Mouse (Mus musculus): ENCODE data around the gene Cyb5b. TPM values are rescaled to one million over a fixed set of nuclear protein-coding genes. Genes with fewer than 3 reads are reported as not detected.

The Cyb5b gene
- polyA plus RNA-seq, 1 experiment from 2014 or later = 134 TPM

- no peak overlapping the region for H3K4me2 ChIP-seq (ENCODE audit: low read length)
- H3K27me3 ChIP-seq (replicated peaks; ENCODE audit: control insufficient read depth, insufficient read depth, low read length) = no peaks in the 10 kb centered on the region
- H3K4me1 ChIP-seq (replicated peaks; ENCODE audit: control insufficient read depth, insufficient read depth, low read length) = no peaks in the 10 kb centered on the region
- no peak overlapping the region for H3K9ac ChIP-seq (ENCODE audit: low read length)
- H3K9me3 ChIP-seq (ENCODE audit: control insufficient read depth, low read length) = no peaks in the 10 kb centered on the region
- no peak overlapping the region for H3K27ac ChIP-seq (ENCODE audit: low read depth)
- WGBS = 85% methylated on average over 8 of the region's 8 CpGs
- ATAC-seq (replicated peaks; ENCODE audit: low FRiP score, low TSS enrichment, low read depth) (no peak), DNase-seq (ENCODE audit: low spot score) (no peak)
- no peak overlapping the region for H3K4me3 ChIP-seq (ENCODE audit: low read depth, low read length)
- peaks cover 76% of the 10 kb centered on the region for H3K36me3 ChIP-seq (ENCODE audit: control insufficient read depth, insufficient read depth, low read length)
Measured at GRCm38 (mm10) chr8:107172152-107172551, 21.7 kb downstream of the Cyb5b start.

DNA sequence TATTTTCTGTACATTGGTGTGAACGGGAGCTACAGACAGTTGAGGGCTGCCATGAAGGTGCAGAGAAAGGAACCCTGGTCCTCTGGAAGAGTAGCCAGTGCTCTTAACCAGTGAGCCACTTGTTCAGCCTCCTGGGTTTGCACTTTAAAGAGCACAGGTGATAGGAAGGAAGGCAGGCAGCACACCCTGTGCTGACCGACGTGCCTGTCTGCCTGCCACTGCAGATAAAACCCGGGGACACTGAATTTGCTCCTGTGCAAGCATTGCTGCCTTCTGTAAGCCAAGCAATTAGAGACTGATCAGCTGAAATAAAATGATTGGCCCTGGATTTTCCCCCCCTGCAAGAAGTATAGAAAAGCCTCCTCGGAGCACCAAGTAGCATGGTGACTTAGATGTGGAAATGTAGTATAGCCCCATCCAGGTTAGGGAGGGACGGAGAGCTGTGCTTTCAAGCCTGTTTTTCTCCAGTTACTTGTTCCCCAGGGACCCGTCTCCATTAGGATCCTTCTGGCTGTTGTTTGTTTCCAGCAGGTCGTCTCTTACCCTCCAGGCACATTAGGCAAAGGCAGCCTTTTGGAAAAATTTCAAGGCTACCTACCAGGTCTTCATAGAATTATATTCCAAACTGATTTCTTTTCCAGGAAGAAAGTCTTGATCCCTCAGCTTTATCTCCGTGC is 22.7 kb downstream of the Cyb5b start:
- H3K9me3 ChIP-seq (ENCODE audit: control insufficient read depth, low read length) = no peaks in the 10 kb centered on the region
- WGBS = 84% methylated on average over 9 of the region's 9 CpGs
- H3K9ac ChIP-seq (ENCODE audit: low read length) = no peak overlapping the region
- no peak for DNase-seq (ENCODE audit: low spot score)
- ATAC-seq (replicated peaks; ENCODE audit: low FRiP score, low TSS enrichment, low read depth) = no peak
- no peaks in the 10 kb centered on the region for H3K4me1 ChIP-seq (replicated peaks; ENCODE audit: control insufficient read depth, insufficient read depth, low read length)
- H3K27me3 ChIP-seq (replicated peaks; ENCODE audit: control insufficient read depth, insufficient read depth, low read length) = no peaks in the 10 kb centered on the region
- no peak overlapping the region for H3K27ac ChIP-seq (ENCODE audit: low read depth)
- peaks cover 77% of the 10 kb centered on the region for H3K36me3 ChIP-seq (ENCODE audit: control insufficient read depth, insufficient read depth, low read length)
- H3K4me3 ChIP-seq (ENCODE audit: low read depth, low read length) = no peak overlapping the region
- no peak overlapping the region for H3K4me2 ChIP-seq (ENCODE audit: low read length)

GRCm38 (mm10) chr8:107181122-107181521 is 30.7 kb downstream of the Cyb5b start:
- no peak overlapping the region for H3K4me3 ChIP-seq (ENCODE audit: low read depth, low read length)
- H3K36me3 ChIP-seq (ENCODE audit: control insufficient read depth, insufficient read depth, low read length) = peaks cover 97% of the 10 kb centered on the region
- no peak overlapping the region for H3K27ac ChIP-seq (ENCODE audit: low read depth)
- no peaks in the 10 kb centered on the region for H3K27me3 ChIP-seq (replicated peaks; ENCODE audit: control insufficient read depth, insufficient read depth, low read length)
- no peak overlapping the region for H3K9ac ChIP-seq (ENCODE audit: low read length)
- no peak for DNase-seq (ENCODE audit: low spot score)
- ATAC-seq (replicated peaks; ENCODE audit: low FRiP score, low TSS enrichment, low read depth) = no peak
- 97% methylated on average over 6 of the region's 6 CpGs for WGBS
- H3K4me2 ChIP-seq (ENCODE audit: low read length) = no peak overlapping the region
- no peaks in the 10 kb centered on the region for H3K4me1 ChIP-seq (replicated peaks; ENCODE audit: control insufficient read depth, insufficient read depth, low read length)
- no peaks in the 10 kb centered on the region for H3K9me3 ChIP-seq (ENCODE audit: control insufficient read depth, low read length)

GRCm38 (mm10) chr8:107184996-107185395 is 34.6 kb downstream of the Cyb5b start:
- Histone ChIP-seq H3K9me3 (ENCODE audit: control insufficient read depth, low read length) (no peaks in the 10 kb centered on the region), H3K4me2 (ENCODE audit: low read length) (no peak overlapping the region), H3K4me3 (ENCODE audit: low read depth, low read length) (no peak overlapping the region), H3K9ac (ENCODE audit: low read length) (no peak overlapping the region), H3K36me3 (ENCODE audit: control insufficient read depth, insufficient read depth, low read length) (peaks cover 60% of the 10 kb centered on the region), H3K27ac (ENCODE audit: low read depth) (no peak overlapping the region), H3K4me1 (replicated peaks; ENCODE audit: control insufficient read depth, insufficient read depth, low read length) (no peaks in the 10 kb centered on the region), H3K27me3 (replicated peaks; ENCODE audit: control insufficient read depth, insufficient read depth, low read length) (no peaks in the 10 kb centered on the region)
- 59% methylated on average over 3 of the region's 3 CpGs for WGBS
- DNase-seq (ENCODE audit: low spot score) = no peak
- no peak for ATAC-seq (replicated peaks; ENCODE audit: low FRiP score, low TSS enrichment, low read depth)

DNA sequence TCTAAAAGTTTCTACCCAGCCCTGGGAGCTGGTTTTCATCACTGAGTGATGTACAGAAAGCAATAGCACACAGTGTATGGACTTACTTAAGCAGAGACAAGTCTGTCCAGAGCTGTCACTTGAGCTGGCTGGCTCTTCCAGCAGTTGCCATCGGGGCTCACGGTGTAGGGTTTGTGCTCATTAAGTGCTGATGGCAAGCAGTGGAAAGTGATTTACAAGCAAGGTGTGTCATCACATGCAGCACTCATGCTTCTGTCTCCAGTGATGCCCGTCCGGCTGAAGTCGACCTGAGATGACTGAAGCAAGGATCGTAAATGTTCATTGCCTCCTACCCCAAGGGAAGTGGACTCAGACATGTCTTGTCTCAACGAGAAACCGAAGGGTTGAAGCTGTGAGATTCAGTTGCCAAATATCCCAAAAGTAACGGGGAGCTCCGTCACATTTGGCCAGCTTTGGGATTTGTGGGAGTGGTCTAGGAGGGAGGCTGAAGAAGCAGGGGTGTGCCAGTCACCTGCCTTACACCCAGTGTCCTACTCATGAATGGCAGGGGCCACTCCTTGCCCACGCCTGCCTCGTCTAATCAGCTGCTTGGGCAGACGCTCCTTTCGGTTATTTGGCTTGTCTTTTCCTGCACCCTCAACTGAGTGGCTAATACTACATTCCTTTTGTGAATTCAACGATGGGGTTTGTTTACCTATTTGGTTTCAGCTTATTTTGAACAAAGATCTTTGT is 36.4 kb downstream of the Cyb5b start:
- H3K9ac ChIP-seq (ENCODE audit: low read length) = no peak overlapping the region
- H3K9me3 ChIP-seq (ENCODE audit: control insufficient read depth, low read length) = no peaks in the 10 kb centered on the region
- H3K27me3 ChIP-seq (replicated peaks; ENCODE audit: control insufficient read depth, insufficient read depth, low read length) = no peaks in the 10 kb centered on the region
- H3K4me1 ChIP-seq (replicated peaks; ENCODE audit: control insufficient read depth, insufficient read depth, low read length) = no peaks in the 10 kb centered on the region
- ATAC-seq (replicated peaks; ENCODE audit: low FRiP score, low TSS enrichment, low read depth) (peak; percentile 55; the same call in 1 of the 2 replicates), DNase-seq (ENCODE audit: low spot score) (no peak)
- WGBS = 61% methylated on average over 15 of the region's 15 CpGs
- H3K4me3 ChIP-seq (ENCODE audit: low read depth, low read length) = no peak overlapping the region
- no peak overlapping the region for H3K27ac ChIP-seq (ENCODE audit: low read depth)
- H3K36me3 ChIP-seq (ENCODE audit: control insufficient read depth, insufficient read depth, low read length) = peaks cover 43% of the 10 kb centered on the region
- no peak overlapping the region for H3K4me2 ChIP-seq (ENCODE audit: low read length)

DNA sequence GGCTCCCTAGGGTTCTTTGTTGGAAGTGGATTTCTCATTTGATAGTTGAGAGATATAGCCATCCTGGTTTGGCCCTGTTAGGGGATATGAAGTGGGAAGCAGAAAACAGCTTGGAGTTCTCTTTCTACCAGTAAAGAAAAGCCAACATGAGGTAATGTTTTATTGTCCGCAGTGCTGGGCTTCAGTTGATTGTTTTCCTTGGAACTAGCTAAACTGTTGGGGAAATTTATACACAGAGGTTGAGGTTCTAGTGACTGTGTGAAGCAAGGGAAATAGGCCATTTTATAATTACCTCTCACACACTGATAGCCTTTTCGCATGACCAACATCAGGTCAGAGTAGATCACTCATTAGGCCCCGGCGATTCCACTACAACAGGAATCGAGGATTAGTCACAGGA is 37.2 kb downstream of the Cyb5b start:
- no peak for ATAC-seq (replicated peaks; ENCODE audit: low FRiP score, low TSS enrichment, low read depth)
- H3K27ac ChIP-seq (ENCODE audit: low read depth) = no peak overlapping the region
- no peaks in the 10 kb centered on the region for H3K27me3 ChIP-seq (replicated peaks; ENCODE audit: control insufficient read depth, insufficient read depth, low read length)
- no peak for DNase-seq (ENCODE audit: low spot score)
- peaks cover 35% of the 10 kb centered on the region for H3K36me3 ChIP-seq (ENCODE audit: control insufficient read depth, insufficient read depth, low read length)
- no peak overlapping the region for H3K4me2 ChIP-seq (ENCODE audit: low read length)
- H3K9ac ChIP-seq (ENCODE audit: low read length) = no peak overlapping the region
- no peak overlapping the region for H3K4me3 ChIP-seq (ENCODE audit: low read depth, low read length)
- no peaks in the 10 kb centered on the region for H3K9me3 ChIP-seq (ENCODE audit: control insufficient read depth, low read length)
- 89% methylated on average over 5 of the region's 5 CpGs for WGBS
- no peaks in the 10 kb centered on the region for H3K4me1 ChIP-seq (replicated peaks; ENCODE audit: control insufficient read depth, insufficient read depth, low read length)

DNA sequence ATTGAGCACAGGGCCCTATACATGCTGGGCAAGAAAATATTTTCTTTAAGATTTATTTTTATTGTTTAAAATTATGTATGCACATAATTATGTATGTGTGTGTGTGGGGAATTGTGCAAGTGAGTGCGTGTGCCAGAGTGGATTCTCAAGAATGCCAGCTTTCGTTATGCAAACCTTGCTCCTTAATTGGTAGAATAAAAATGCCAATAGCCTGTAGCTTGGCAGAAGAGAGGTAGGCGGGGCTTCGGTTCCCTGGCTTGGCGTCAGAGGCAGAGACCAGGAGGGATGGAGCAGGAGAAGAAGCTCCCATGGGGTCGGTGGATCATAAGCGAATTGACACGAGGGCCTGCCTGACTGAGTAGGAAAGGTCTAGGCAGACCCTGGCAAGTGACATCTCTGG is 42.2 kb downstream of the Cyb5b start:
- H3K27me3 ChIP-seq (replicated peaks; ENCODE audit: control insufficient read depth, insufficient read depth, low read length) = no peaks in the 10 kb centered on the region
- no peaks in the 10 kb centered on the region for H3K4me1 ChIP-seq (replicated peaks; ENCODE audit: control insufficient read depth, insufficient read depth, low read length)
- no peak overlapping the region for H3K9ac ChIP-seq (ENCODE audit: low read length)
- no peak overlapping the region for H3K27ac ChIP-seq (ENCODE audit: low read depth)
- H3K36me3 ChIP-seq (ENCODE audit: control insufficient read depth, insufficient read depth, low read length) = no peaks in the 10 kb centered on the region
- ATAC-seq (replicated peaks; ENCODE audit: low FRiP score, low TSS enrichment, low read depth) (no peak), DNase-seq (ENCODE audit: low spot score) (no peak)
- no peak overlapping the region for H3K4me2 ChIP-seq (ENCODE audit: low read length)
- WGBS = 61% methylated on average over 8 of the region's 8 CpGs
- no peak overlapping the region for H3K4me3 ChIP-seq (ENCODE audit: low read depth, low read length)
- no peaks in the 10 kb centered on the region for H3K9me3 ChIP-seq (ENCODE audit: control insufficient read depth, low read length)

DNA sequence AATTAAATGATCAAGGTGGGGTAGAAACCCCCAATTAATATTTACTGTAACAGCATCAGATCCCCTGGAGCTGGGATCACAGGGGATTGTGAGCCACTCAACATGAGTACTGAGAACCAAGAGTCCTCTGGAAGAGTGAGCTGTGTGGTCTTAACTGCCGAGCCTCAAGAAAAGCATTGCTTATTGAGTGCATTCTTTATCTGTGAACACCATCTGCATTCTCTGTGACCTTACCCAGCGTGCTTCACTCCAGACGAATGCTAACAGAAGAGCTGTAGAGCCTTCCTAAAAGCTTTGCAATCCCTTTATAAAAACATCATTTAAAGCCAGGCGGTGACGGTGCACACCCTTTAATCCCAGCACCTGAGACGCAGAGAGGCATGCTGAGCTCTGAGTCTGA is 42.9 kb downstream of the Cyb5b start:
- H3K4me3 ChIP-seq (ENCODE audit: low read depth, low read length) = no peak overlapping the region
- DNase-seq (ENCODE audit: low spot score) = no peak
- no peaks in the 10 kb centered on the region for H3K9me3 ChIP-seq (ENCODE audit: control insufficient read depth, low read length)
- no peak for ATAC-seq (replicated peaks; ENCODE audit: low FRiP score, low TSS enrichment, low read depth)
- H3K4me2 ChIP-seq (ENCODE audit: low read length) = no peak overlapping the region
- no peaks in the 10 kb centered on the region for H3K27me3 ChIP-seq (replicated peaks; ENCODE audit: control insufficient read depth, insufficient read depth, low read length)
- WGBS = 59% methylated on average over 6 of the region's 6 CpGs
- peaks cover 5% of the 10 kb centered on the region; the same call in 1 of the 2 replicates for H3K4me1 ChIP-seq (replicated peaks; ENCODE audit: control insufficient read depth, insufficient read depth, low read length)
- no peak overlapping the region for H3K27ac ChIP-seq (ENCODE audit: low read depth)
- no peak overlapping the region for H3K9ac ChIP-seq (ENCODE audit: low read length)
- H3K36me3 ChIP-seq (ENCODE audit: control insufficient read depth, insufficient read depth, low read length) = no peaks in the 10 kb centered on the region
